Mouse (Mus musculus) layer of hippocampus, postnatal 25 days (tissue): ENCODE measurements around the gene Zfp710. TPM values are rescaled to one million over a fixed set of nuclear protein-coding genes. Genes with fewer than 3 reads are reported as not detected.
"Not testable (repeated sequence)": the region's sequence is repeated elsewhere in the genome, so short reads cannot be mapped to it uniquely, and the experiment has no call there.

Experiments used
- DNase-seq, 2 experiments: peaks; one replicate each; pipeline ENCODE4 v3.0.0; 2022; ENCODE audit warnings: mixed read lengths in 2 of 2, low spot score in 1 of 2; ENCODE audit errors: extremely low spot score in 1 of 2
- total RNA-seq, 2 experiments: library from RNA; stranded (reverse); gene quantifications; 2 replicates each; pipeline ENCODE4 v1.2.3; 2021

Zfp710 gene
- total RNA-seq, 2 experiments from 2014 or later: 20.9 to 22.9 TPM

GRCm38 (mm10) chr7:80105637-80106390 lies 81.2 kb downstream of the Zfp710 start:
- DNase-seq: no peak

- DNase-seq: no peak
These were observed 81.8 kb downstream of the Zfp710 start for GRCm38 (mm10) chr7:80106441-80106840.

- DNase-seq: no peak
These were observed 86.7 kb downstream of the Zfp710 start for GRCm38 (mm10) chr7:80111066-80112045.

- DNase-seq: no peak
These were observed 89.4 kb downstream of the Zfp710 start for GRCm38 (mm10) chr7:80113989-80114388.

GRCm38 (mm10) chr7:80114451-80115223 lies 90.0 kb downstream of the Zfp710 start:
- DNase-seq: peak in 1 of 2 experiments; percentile 24

GRCm38 (mm10) chr7:80115224-80115590 lies 90.6 kb downstream of the Zfp710 start, which contains the start of gene Idh2:
Idh2 (minus strand) TSS chr7:80115392.
- peak; percentile 74 to 87 for DNase-seq

- no peak for DNase-seq
These were observed 91.5 kb downstream of the Zfp710 start for GRCm38 (mm10) chr7:80116158-80116557.

- no peak for DNase-seq
These were observed 94.6 kb downstream of the Zfp710 start for GRCm38 (mm10) chr7:80119198-80119597.

GRCm38 (mm10) chr7:80121083-80121482 lies 96.5 kb downstream of the Zfp710 start:
- no peak for DNase-seq

GRCm38 (mm10) chr7:80123115-80123514 lies 98.5 kb downstream of the Zfp710 start:
- DNase-seq: no peak

GRCm38 (mm10) chr7:80123672-80124071 lies 99.1 kb downstream of the Zfp710 start:
- DNase-seq: no peak

- no peak for DNase-seq
These were observed 104.7 kb downstream of the Zfp710 start for GRCm38 (mm10) chr7:80129278-80129677.

GRCm38 (mm10) chr7:80130344-80131055 lies 105.9 kb downstream of the Zfp710 start:
- no peak for DNase-seq

- DNase-seq: not testable (repeated sequence)
These were observed 106.7 kb downstream of the Zfp710 start for GRCm38 (mm10) chr7:80131315-80131714.

GRCm38 (mm10) chr7:80132541-80132940 lies 107.9 kb downstream of the Zfp710 start:
- peak; percentile 28 to 54 for DNase-seq

GRCm38 (mm10) chr7:80134454-80135172 lies 110.0 kb downstream of the Zfp710 start:
- peak; percentile 29 to 67 for DNase-seq

- no peak for DNase-seq
These were observed 110.5 kb downstream of the Zfp710 start for GRCm38 (mm10) chr7:80135173-80135532.

GRCm38 (mm10) chr7:80138375-80138774 lies 113.8 kb downstream of the Zfp710 start:
- no peak for DNase-seq

- peak; percentile 48 to 73 for DNase-seq
These were observed 116.2 kb downstream of the Zfp710 start for GRCm38 (mm10) chr7:80140815-80141214.
